Mouse (Mus musculus) C2C12 (cell line): ENCODE measurements around the gene Gm37240. TPM values are rescaled to one million over a fixed set of nuclear protein-coding genes. Genes with fewer than 3 reads are reported as not detected.

Experiments
- H3K27me3 ChIP-seq: one replicate; pipeline ENCODE4 v1.6.1; 2011; ENCODE audit not compliant: control insufficient read depth, insufficient read depth, insufficient read length
- H3K36me3 ChIP-seq: one replicate; pipeline ENCODE4 v1.6.1; 2011; ENCODE audit not compliant: control insufficient read depth, insufficient read depth
- H3K4me3 ChIP-seq: one replicate; pipeline ENCODE4 v1.5.1; 2011; ENCODE audit warnings: mild to moderate bottlenecking, control low read depth; ENCODE audit not compliant: poor library complexity, insufficient read depth, severe bottlenecking
- H3K79me2 ChIP-seq: one replicate; pipeline ENCODE4 v1.6.1; 2011; ENCODE audit not compliant: control insufficient read depth, insufficient read depth
- H3K79me3 ChIP-seq: one replicate; pipeline ENCODE4 v1.6.1; 2011; ENCODE audit warnings: low read depth, control low read depth
- H3ac ChIP-seq: one replicate; pipeline ENCODE3; 2011; ENCODE audit warnings: low read depth; ENCODE audit not compliant: control insufficient read depth, insufficient read length
- CEBPB ChIP-seq: IDR thresholded peaks from one replicate; pipeline ENCODE4 v1.6.1; 2011; ENCODE audit warnings: low read depth, mild to moderate bottlenecking, control low read depth, moderate library complexity
- CTCF ChIP-seq: IDR thresholded peaks from one replicate; pipeline ENCODE4 v1.5.1; 2011; ENCODE audit not compliant: control insufficient read depth, insufficient read depth, insufficient read length
- FOSL1 ChIP-seq: IDR thresholded peaks from one replicate; pipeline ENCODE4 v1.8.0; 2011; ENCODE audit warnings: mild to moderate bottlenecking, low read length; ENCODE audit not compliant: poor library complexity, insufficient read depth, severe bottlenecking
- MAX ChIP-seq: IDR thresholded peaks from one replicate; pipeline ENCODE4 v1.6.1; 2011; ENCODE audit warnings: mild to moderate bottlenecking, control low read depth
- MYOD1 ChIP-seq: IDR thresholded peaks from one replicate; pipeline ENCODE4 v1.6.1; 2011; ENCODE audit warnings: low read depth; ENCODE audit not compliant: control insufficient read depth, insufficient read length
- MYOG ChIP-seq: IDR thresholded peaks from one replicate; pipeline ENCODE4 v1.6.1; 2011; ENCODE audit not compliant: control insufficient read depth, insufficient read length; ENCODE audit errors: extremely low read depth
- USF1 ChIP-seq: IDR thresholded peaks from one replicate; pipeline ENCODE4 v1.6.1; 2011; ENCODE audit warnings: low read depth, mild to moderate bottlenecking, control low read depth, moderate library complexity
- polyA plus RNA-seq: library from polyadenylated mRNA; unstranded; fragments of >200 nt; fragmentation: generic; extraction: Trizol; gene quantifications from one replicate; pipeline ENCODE4 v1.2.1, GENCODE M21; 2012; ENCODE audit warnings: missing spikeins

Gene Gm37240
- polyA plus RNA-seq, 1 experiment, result 7.3 TPM

DNA sequence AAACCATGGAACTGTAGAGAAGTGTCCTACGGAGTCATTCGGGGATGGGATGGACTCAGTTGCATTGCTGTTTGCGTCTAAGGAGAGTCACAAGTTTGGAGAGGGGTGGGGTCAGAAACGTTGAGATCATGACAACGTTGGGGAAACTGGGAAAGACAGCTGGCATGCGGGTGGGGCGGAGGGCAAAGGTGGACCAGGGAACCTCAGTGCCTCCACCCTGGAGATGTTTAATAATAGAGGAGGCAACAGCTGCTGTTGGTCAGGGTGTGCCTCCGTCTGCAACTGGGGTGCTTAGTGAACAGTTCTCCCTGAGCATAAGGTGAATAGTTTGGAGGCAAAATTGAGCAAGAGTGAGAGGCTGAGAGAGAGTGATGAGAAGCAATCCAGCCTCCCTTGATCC lies 758.8 kb downstream of the Gm37240 start:
- H3K4me3 ChIP-seq, result no peak overlapping the region
- no peak overlapping the region for H3ac ChIP-seq
- no peaks in the 10 kb centered on the region for H3K36me3 ChIP-seq
- TF ChIP-seq USF1, result no peak
- TF ChIP-seq MAX, result no peak
- no peak for TF ChIP-seq MYOG
- TF ChIP-seq CEBPB, result no peak
- no peak for TF ChIP-seq MYOD1
- no peak for TF ChIP-seq CTCF
- no peak for TF ChIP-seq FOSL1
- H3K79me2 ChIP-seq, result no peaks in the 10 kb centered on the region
- H3K79me3 ChIP-seq, result no peaks in the 10 kb centered on the region
- no peaks in the 10 kb centered on the region for H3K27me3 ChIP-seq

GRCm38 (mm10) chr3:85126970-85127369 lies 760.3 kb downstream of the Gm37240 start:
- H3K79me2 ChIP-seq, result no peaks in the 10 kb centered on the region
- H3K79me3 ChIP-seq, result no peaks in the 10 kb centered on the region
- no peak overlapping the region for H3K4me3 ChIP-seq
- TF ChIP-seq CEBPB (no peak), USF1 (no peak), MAX (no peak), FOSL1 (no peak), MYOD1 (no peak), MYOG (no peak), CTCF (no peak)
- no peak overlapping the region for H3ac ChIP-seq
- no peaks in the 10 kb centered on the region for H3K27me3 ChIP-seq
- H3K36me3 ChIP-seq, result no peaks in the 10 kb centered on the region

DNA sequence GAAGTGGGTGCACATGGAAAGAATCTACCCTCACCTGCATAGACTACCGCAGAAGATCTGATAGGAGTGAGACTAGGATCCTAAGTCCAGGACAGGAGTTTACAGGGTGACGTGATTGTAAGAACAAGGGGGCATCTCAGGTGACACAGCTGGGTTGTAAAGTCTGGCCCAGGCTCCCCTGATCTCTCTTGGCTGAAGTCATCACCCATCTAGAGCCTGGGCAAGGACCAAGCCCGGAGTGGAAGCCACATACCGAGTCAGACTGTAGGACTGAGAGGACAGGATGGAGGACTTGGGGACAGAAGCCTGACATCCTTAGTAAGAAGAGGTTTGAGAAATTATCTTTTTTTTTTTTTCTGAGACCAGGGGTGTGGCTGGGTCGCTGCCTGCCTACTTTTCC lies 761.8 kb downstream of the Gm37240 start:
- H3K79me3 ChIP-seq, result no peaks in the 10 kb centered on the region
- no peak overlapping the region for H3ac ChIP-seq
- H3K36me3 ChIP-seq, result no peaks in the 10 kb centered on the region
- H3K27me3 ChIP-seq, result no peaks in the 10 kb centered on the region
- no peak overlapping the region for H3K4me3 ChIP-seq
- TF ChIP-seq MAX (no peak), FOSL1 (no peak), CEBPB (no peak), MYOG (no peak), USF1 (no peak), MYOD1 (no peak), CTCF (no peak)
- H3K79me2 ChIP-seq, result no peaks in the 10 kb centered on the region

- H3ac ChIP-seq, result no peak overlapping the region
These were observed 762.4 kb downstream of the Gm37240 start for GRCm38 (mm10) chr3:85124924-85125323.

GRCm38 (mm10) chr3:85124410-85124809 lies 762.9 kb downstream of the Gm37240 start:
- Histone ChIP-seq H3K27me3 (no peaks in the 10 kb centered on the region), H3K36me3 (no peaks in the 10 kb centered on the region), H3K79me3 (no peaks in the 10 kb centered on the region), H3ac (no peak overlapping the region), H3K79me2 (no peaks in the 10 kb centered on the region), H3K4me3 (no peak overlapping the region)
- TF ChIP-seq FOSL1 (no peak), CEBPB (no peak), USF1 (no peak)

More at GRCm38 (mm10) chr3:85124924-85125323, 762.4 kb downstream of the Gm37240 start:
- Histone ChIP-seq H3K79me3 (no peaks in the 10 kb centered on the region), H3K36me3 (no peaks in the 10 kb centered on the region), H3K4me3 (no peak overlapping the region), H3K27me3 (no peaks in the 10 kb centered on the region), H3K79me2 (no peaks in the 10 kb centered on the region)
- TF ChIP-seq CEBPB (no peak), MAX (no peak), FOSL1 (no peak), CTCF (no peak), MYOG (no peak), USF1 (no peak), MYOD1 (no peak)

DNA sequence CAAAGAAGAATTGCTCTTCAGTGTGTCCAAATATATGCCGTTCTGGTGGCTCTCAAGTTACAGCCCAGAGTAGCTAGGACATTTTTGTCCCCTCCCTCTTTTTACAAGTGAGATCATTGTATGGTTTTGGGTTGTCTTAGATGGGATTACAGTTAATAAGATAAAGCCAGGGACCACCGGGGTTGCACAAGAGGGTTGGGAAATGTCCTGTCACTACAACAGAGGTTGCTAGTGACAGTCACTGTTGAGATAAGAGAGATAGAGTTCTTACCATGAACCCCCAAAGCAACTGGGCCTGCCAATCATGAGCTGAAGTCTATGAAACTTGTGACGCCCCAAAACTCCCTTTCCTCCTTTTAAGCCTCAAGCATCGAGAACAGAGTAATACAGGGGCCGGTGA lies 769.6 kb downstream of the Gm37240 start:
- Histone ChIP-seq H3K27me3 (no peaks in the 10 kb centered on the region), H3K4me3 (no peak overlapping the region), H3ac (no peak overlapping the region), H3K79me2 (no peaks in the 10 kb centered on the region), H3K79me3 (no peaks in the 10 kb centered on the region), H3K36me3 (no peaks in the 10 kb centered on the region)
- TF ChIP-seq FOSL1, result no peak
- no peak for TF ChIP-seq MYOG
- no peak for TF ChIP-seq CTCF
- TF ChIP-seq USF1, result no peak
- TF ChIP-seq CEBPB, result no peak
- TF ChIP-seq MAX, result no peak
- no peak for TF ChIP-seq MYOD1
